Mouse (Mus musculus): ENCODE data around the gene Hepacam2. TPM values are rescaled to one million over a fixed set of nuclear protein-coding genes. Genes with fewer than 3 reads are reported as not detected.

The Hepacam2 gene
- total and polyA plus RNA-seq, 2 experiments from 2014 or later, result not detected

GRCm38 (mm10) chr6:3463594-3463993 lies 34.5 kb downstream of the Hepacam2 start:
- no peak overlapping the region for H3K9ac ChIP-seq (replicated peaks; ENCODE audit: low read depth, low read length)
- TF ChIP-seq EP300 (IDR thresholded peaks at IDR 0.05; ENCODE audit: low read depth), result no peak
- no peak for TF ChIP-seq CTCF (IDR thresholded peaks at IDR 0.05; ENCODE audit: low read depth)
- no peak overlapping the region for H3K4me2 ChIP-seq (ENCODE audit: low read depth, low read length)
- H3K4me3 ChIP-seq (ENCODE audit: low read depth, low read length), result no peak overlapping the region
- no peaks in the 10 kb centered on the region for H3K27me3 ChIP-seq (ENCODE audit: control insufficient read depth, insufficient read depth, low read length)
- DNase-seq (ENCODE audit: low spot score) (no peak), ATAC-seq (ENCODE audit: insufficient read depth, low read depth) (no peak)
- no peaks in the 10 kb centered on the region for H3K36me3 ChIP-seq (replicated peaks; ENCODE audit: control insufficient read depth, insufficient read depth, low read length)
- WGBS, result 68% methylated on average over 2 of the region's 2 CpGs
- H3K27ac ChIP-seq (ENCODE audit: low read depth), result no peak overlapping the region
- H3K4me1 ChIP-seq (ENCODE audit: control insufficient read depth, insufficient read depth), result no peaks in the 10 kb centered on the region
- H3K9me3 ChIP-seq (replicated peaks; ENCODE audit: control insufficient read depth, low read length), result no peaks in the 10 kb centered on the region

- no peaks in the 10 kb centered on the region for H3K36me3 ChIP-seq (replicated peaks; ENCODE audit: control insufficient read depth, insufficient read depth, low read length)
- no peak overlapping the region for H3K9ac ChIP-seq (replicated peaks; ENCODE audit: low read depth, low read length)
- no peak overlapping the region for H3K4me2 ChIP-seq (ENCODE audit: low read depth, low read length)
- no peaks in the 10 kb centered on the region for H3K4me1 ChIP-seq (ENCODE audit: control insufficient read depth, insufficient read depth)
- 67% methylated on average over 6 of the region's 6 CpGs for WGBS
- ATAC-seq (ENCODE audit: insufficient read depth, low read depth), result no peak
- no peaks in the 10 kb centered on the region for H3K9me3 ChIP-seq (replicated peaks; ENCODE audit: control insufficient read depth, low read length)
- no peak overlapping the region for H3K4me3 ChIP-seq (ENCODE audit: low read depth, low read length)
- TF ChIP-seq EP300 (IDR thresholded peaks at IDR 0.05; ENCODE audit: low read depth) (no peak), CTCF (IDR thresholded peaks at IDR 0.05; ENCODE audit: low read depth) (no peak)
- H3K27me3 ChIP-seq (ENCODE audit: control insufficient read depth, insufficient read depth, low read length), result no peaks in the 10 kb centered on the region
- DNase-seq (ENCODE audit: low spot score), result no peak
- no peak overlapping the region for H3K27ac ChIP-seq (ENCODE audit: low read depth)
Observed at GRCm38 (mm10) chr6:3463026-3463425, 35.1 kb downstream of the Hepacam2 start.

GRCm38 (mm10) chr6:3455944-3456536 lies 42.1 kb downstream of the Hepacam2 start:
- Histone ChIP-seq H3K36me3 (replicated peaks; ENCODE audit: control insufficient read depth, insufficient read depth, low read length) (no peaks in the 10 kb centered on the region), H3K9ac (replicated peaks; ENCODE audit: low read depth, low read length) (no peak overlapping the region), H3K4me1 (ENCODE audit: control insufficient read depth, insufficient read depth) (no peaks in the 10 kb centered on the region), H3K4me3 (ENCODE audit: low read depth, low read length) (no peak overlapping the region), H3K27ac (ENCODE audit: low read depth) (no peak overlapping the region), H3K9me3 (replicated peaks; ENCODE audit: control insufficient read depth, low read length) (no peaks in the 10 kb centered on the region), H3K27me3 (ENCODE audit: control insufficient read depth, insufficient read depth, low read length) (no peaks in the 10 kb centered on the region), H3K4me2 (ENCODE audit: low read depth, low read length) (no peak overlapping the region)
- DNase-seq (ENCODE audit: low spot score) (no peak), ATAC-seq (ENCODE audit: insufficient read depth, low read depth) (no peak)
- TF ChIP-seq EP300 (IDR thresholded peaks at IDR 0.05; ENCODE audit: low read depth), result no peak
- TF ChIP-seq CTCF (IDR thresholded peaks at IDR 0.05; ENCODE audit: low read depth), result no peak
- WGBS, result 56% methylated on average over 11 of the region's 11 CpGs

- Histone ChIP-seq H3K4me1 (ENCODE audit: control insufficient read depth, insufficient read depth) (no peaks in the 10 kb centered on the region), H3K9me3 (replicated peaks; ENCODE audit: control insufficient read depth, low read length) (no peaks in the 10 kb centered on the region), H3K27me3 (ENCODE audit: control insufficient read depth, insufficient read depth, low read length) (no peaks in the 10 kb centered on the region), H3K4me3 (ENCODE audit: low read depth, low read length) (no peak overlapping the region), H3K4me2 (ENCODE audit: low read depth, low read length) (no peak overlapping the region), H3K9ac (replicated peaks; ENCODE audit: low read depth, low read length) (no peak overlapping the region), H3K27ac (ENCODE audit: low read depth) (no peak overlapping the region), H3K36me3 (replicated peaks; ENCODE audit: control insufficient read depth, insufficient read depth, low read length) (no peaks in the 10 kb centered on the region)
- 61% methylated on average over 5 of the region's 5 CpGs for WGBS
- no peak for TF ChIP-seq CTCF (IDR thresholded peaks at IDR 0.05; ENCODE audit: low read depth)
- no peak for TF ChIP-seq EP300 (IDR thresholded peaks at IDR 0.05; ENCODE audit: low read depth)
- ATAC-seq (ENCODE audit: insufficient read depth, low read depth) (no peak), DNase-seq (ENCODE audit: low spot score) (no peak)
Observed at GRCm38 (mm10) chr6:3454421-3454820, 43.7 kb downstream of the Hepacam2 start.

GRCm38 (mm10) chr6:3447404-3447803 lies 50.7 kb downstream of the Hepacam2 start:
- no peaks in the 10 kb centered on the region for H3K27me3 ChIP-seq (ENCODE audit: control insufficient read depth, insufficient read depth, low read length)
- no peak overlapping the region for H3K4me3 ChIP-seq (ENCODE audit: low read depth, low read length)
- no peak overlapping the region for H3K4me2 ChIP-seq (ENCODE audit: low read depth, low read length)
- DNase-seq (ENCODE audit: low spot score), result peak; percentile 62
- WGBS, result 6% methylated on average over 5 of the region's 5 CpGs
- no peaks in the 10 kb centered on the region for H3K9me3 ChIP-seq (replicated peaks; ENCODE audit: control insufficient read depth, low read length)
- ATAC-seq (ENCODE audit: insufficient read depth, low read depth), result peak; percentile 36; the same call in 1 of the 2 replicates
- H3K4me1 ChIP-seq (ENCODE audit: control insufficient read depth, insufficient read depth), result no peaks in the 10 kb centered on the region
- no peak overlapping the region for H3K27ac ChIP-seq (ENCODE audit: low read depth)
- no peak overlapping the region for H3K9ac ChIP-seq (replicated peaks; ENCODE audit: low read depth, low read length)
- no peaks in the 10 kb centered on the region for H3K36me3 ChIP-seq (replicated peaks; ENCODE audit: control insufficient read depth, insufficient read depth, low read length)
- TF ChIP-seq CTCF (IDR thresholded peaks at IDR 0.05; ENCODE audit: low read depth), result peak; percentile 99
- no peak for TF ChIP-seq EP300 (IDR thresholded peaks at IDR 0.05; ENCODE audit: low read depth)

GRCm38 (mm10) chr6:3443905-3444304 lies 54.2 kb downstream of the Hepacam2 start:
- ATAC-seq (ENCODE audit: insufficient read depth, low read depth), result no peak
- WGBS, result 14% methylated on average over 1 of the region's 1 CpGs
- no peak for DNase-seq (ENCODE audit: low spot score)
- Histone ChIP-seq H3K4me1 (ENCODE audit: control insufficient read depth, insufficient read depth) (no peaks in the 10 kb centered on the region), H3K27me3 (ENCODE audit: control insufficient read depth, insufficient read depth, low read length) (no peaks in the 10 kb centered on the region), H3K4me3 (ENCODE audit: low read depth, low read length) (no peak overlapping the region), H3K9ac (replicated peaks; ENCODE audit: low read depth, low read length) (no peak overlapping the region), H3K4me2 (ENCODE audit: low read depth, low read length) (no peak overlapping the region), H3K36me3 (replicated peaks; ENCODE audit: control insufficient read depth, insufficient read depth, low read length) (no peaks in the 10 kb centered on the region), H3K9me3 (replicated peaks; ENCODE audit: control insufficient read depth, low read length) (no peaks in the 10 kb centered on the region), H3K27ac (ENCODE audit: low read depth) (no peak overlapping the region)
- no peak for TF ChIP-seq CTCF (IDR thresholded peaks at IDR 0.05; ENCODE audit: low read depth)
- no peak for TF ChIP-seq EP300 (IDR thresholded peaks at IDR 0.05; ENCODE audit: low read depth)

Measured in heart, postnatal 0 days (tissue).